Mouse (Mus musculus) G1E (cell line): ENCODE results near the gene Uox. TPM values are rescaled to one million over a fixed set of nuclear protein-coding genes. Genes with fewer than 3 reads are reported as not detected.

Experiments used
- ATAC-seq: 2 replicates; pipeline ENCODE4 v1.8.0; 2016; ENCODE audit warnings: mild to moderate bottlenecking; ENCODE audit not compliant: insufficient number of reproducible peaks, poor library complexity, low FRiP score, severe bottlenecking; ENCODE audit errors: extremely low read depth
- DNase-seq: peaks from one replicate; pipeline ENCODE4 v3.0.0; 2012; ENCODE audit warnings: low spot score
- H3K27me3 ChIP-seq: 2 replicates; pipeline ENCODE4 v1.6.1; 2012; ENCODE audit warnings: mild to moderate bottlenecking, low read length, inconsistent platforms; ENCODE audit not compliant: insufficient read depth
- H3K36me3 ChIP-seq: replicated peaks from 2 replicates; pipeline ENCODE3; 2012; ENCODE audit warnings: mild to moderate bottlenecking, inconsistent platforms
- H3K4me1 ChIP-seq: 2 replicates; pipeline ENCODE4 v1.6.1; 2012; ENCODE audit warnings: low read depth, low read length, inconsistent platforms, mixed read lengths; ENCODE audit not compliant: insufficient read depth
- H3K4me3 ChIP-seq: 2 replicates; pipeline ENCODE4 v1.5.1; 2012; ENCODE audit warnings: low read depth, mild to moderate bottlenecking, inconsistent platforms, low read length, moderate library complexity, mixed read lengths
- H3K9me3 ChIP-seq: replicated peaks from 2 replicates; pipeline ENCODE4 v1.6.1; 2012; ENCODE audit warnings: inconsistent platforms
- CTCF ChIP-seq: IDR thresholded peaks from 2 replicates; pipeline ENCODE4 v1.5.1; 2012; ENCODE audit warnings: low read depth, low read length, inconsistent platforms, mixed read lengths
- GATA1 ChIP-seq: IDR thresholded peaks from 2 replicates; pipeline ENCODE4 v1.6.1; 2012; ENCODE audit warnings: borderline replicate concordance, low read length, inconsistent platforms, mixed read lengths
- GATA2 ChIP-seq: IDR thresholded peaks from 2 replicates; pipeline ENCODE4 v1.6.1; 2012; ENCODE audit warnings: low read depth, low read length, inconsistent platforms, borderline replicate concordance
- POLR2AphosphoS5 ChIP-seq: IDR thresholded peaks from 2 replicates; pipeline ENCODE4 v1.6.1; 2012; ENCODE audit warnings: low read depth, low read length, inconsistent platforms; ENCODE audit not compliant: insufficient replicate concordance
- TAL1 ChIP-seq: conservative IDR thresholded peaks from 2 replicates; pipeline ENCODE4 v1.6.1; 2012; ENCODE audit warnings: low read depth, low read length, inconsistent platforms, mixed read lengths
- polyA plus RNA-seq: library from polyadenylated mRNA; stranded (reverse); fragments of >175 nt; gene quantifications from 2 replicates; pipeline ENCODE4 v1.2.3, GENCODE M21; 2012
- total RNA-seq, 2 experiments: library from RNA; stranded (forward) in 1 of 2; stranded (reverse) in 1 of 2; fragments of 200-1000 nt in 1 of 2; fragments of >200 nt in 1 of 2; fragmentation: Nextera tagmentation in 1 of 2; gene quantifications; 2 replicates each; pipeline ENCODE4 v1.2.3; 2014 to 2017

The Uox gene
- total and polyA plus RNA-seq, 3 experiments: 0.22 TPM; not detected in 2

GRCm38 (mm10) chr3:146625766-146626165, 55.5 kb downstream of the Uox start:
- TF ChIP-seq CTCF (no peak), GATA2 (no peak), POLR2AphosphoS5 (no peak), GATA1 (no peak), TAL1 (no peak)
- Histone ChIP-seq H3K4me3 (no peak overlapping the region), H3K27me3 (peaks cover 46% of the 10 kb centered on the region), H3K9me3 (no peaks in the 10 kb centered on the region), H3K36me3 (no peaks in the 10 kb centered on the region), H3K4me1 (peaks cover 15% of the 10 kb centered on the region)
- DNase-seq (no peak), ATAC-seq (no peak)

- DNase-seq (no peak), ATAC-seq (no peak)
- Histone ChIP-seq H3K4me3 (no peak overlapping the region), H3K27me3 (peaks cover 28% of the 10 kb centered on the region), H3K9me3 (no peaks in the 10 kb centered on the region), H3K36me3 (no peaks in the 10 kb centered on the region), H3K4me1 (peaks cover 13% of the 10 kb centered on the region)
- TF ChIP-seq TAL1 (no peak), GATA1 (no peak), CTCF (no peak)
Observed at GRCm38 (mm10) chr3:146628227-146628982, 58.2 kb downstream of the Uox start.

GRCm38 (mm10) chr3:146632506-146632905, 62.3 kb downstream of the Uox start:
- ATAC-seq (no peak), DNase-seq (no peak)
- 0 out of 2 replicates have a peak, but pooled peaks cover 2% of the 10 kb centered on the region for H3K9me3 ChIP-seq
- peaks cover 20% of the 10 kb centered on the region for H3K27me3 ChIP-seq
- no peaks in the 10 kb centered on the region for H3K36me3 ChIP-seq
- no peak overlapping the region for H3K4me3 ChIP-seq
- peaks cover 10% of the 10 kb centered on the region for H3K4me1 ChIP-seq
- TF ChIP-seq TAL1 (no peak), POLR2AphosphoS5 (no peak), CTCF (no peak), GATA2 (no peak)

- no peak for DNase-seq
- ATAC-seq: no peak
- Histone ChIP-seq H3K4me3 (no peak overlapping the region), H3K27me3 (peaks cover 10% of the 10 kb centered on the region), H3K36me3 (no peaks in the 10 kb centered on the region), H3K9me3 (peaks cover 4% of the 10 kb centered on the region; the same call in 1 of the 2 replicates), H3K4me1 (peaks cover 8% of the 10 kb centered on the region)
- TF ChIP-seq TAL1: no peak
- TF ChIP-seq GATA1: no peak
- TF ChIP-seq CTCF: no peak
- no peak for TF ChIP-seq GATA2
- TF ChIP-seq POLR2AphosphoS5: no peak
Observed at GRCm38 (mm10) chr3:146641818-146642427, 71.7 kb downstream of the Uox start.

GRCm38 (mm10) chr3:146649311-146649894, 79.2 kb downstream of the Uox start:
- Histone ChIP-seq H3K36me3 (peaks cover 5% of the 10 kb centered on the region), H3K4me3 (no peak overlapping the region), H3K27me3 (peaks cover 21% of the 10 kb centered on the region; the same call in 1 of the 2 replicates), H3K9me3 (no peaks in the 10 kb centered on the region), H3K4me1 (peaks cover 37% of the 10 kb centered on the region)
- ATAC-seq (no peak), DNase-seq (no peak)
- TF ChIP-seq GATA1: no peak
- no peak for TF ChIP-seq TAL1
- no peak for TF ChIP-seq CTCF
- no peak for TF ChIP-seq POLR2AphosphoS5
- TF ChIP-seq GATA2: no peak

- Histone ChIP-seq H3K4me3 (no peak overlapping the region), H3K27me3 (peaks cover 21% of the 10 kb centered on the region; the same call in 1 of the 2 replicates), H3K36me3 (peaks cover 5% of the 10 kb centered on the region), H3K4me1 (peaks cover 48% of the 10 kb centered on the region), H3K9me3 (no peaks in the 10 kb centered on the region)
- ATAC-seq (no peak), DNase-seq (no peak)
- TF ChIP-seq GATA1: no peak
- no peak for TF ChIP-seq CTCF
- no peak for TF ChIP-seq GATA2
- TF ChIP-seq TAL1: no peak
- no peak for TF ChIP-seq POLR2AphosphoS5
Observed at GRCm38 (mm10) chr3:146650716-146651115, 80.5 kb downstream of the Uox start.
